Mouse (Mus musculus): ENCODE measurements at regions not wholly inside any gene's neighbourhood (a gene's known extent, or its start where the extent isn't known, plus 50 kb on each side); places are given as distances from the start of the nearest gene placed in this dataset.

DNA sequence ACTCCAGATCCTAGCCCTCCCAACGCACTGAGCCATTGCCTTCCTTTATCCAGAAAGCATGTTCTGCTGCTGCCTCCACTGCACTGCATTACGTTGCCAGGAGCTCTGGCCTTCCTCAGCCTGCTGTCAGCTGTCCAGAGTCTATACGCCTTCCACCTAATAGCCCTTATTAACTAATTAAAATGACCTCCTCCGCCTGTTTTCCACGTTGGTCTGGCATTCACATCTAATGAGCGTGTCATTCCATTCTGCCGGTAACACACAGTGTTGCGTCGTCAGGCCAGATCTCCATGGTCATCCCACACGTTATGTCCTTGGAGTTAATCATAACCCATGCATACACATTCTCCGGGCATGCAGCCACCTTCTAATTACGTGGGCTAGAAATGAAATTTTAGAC lies 56.7 kb upstream of the Med4 start:
- Histone ChIP-seq H3K4me1 (ENCODE audit: control insufficient read depth, insufficient read depth) (peaks cover 9% of the 10 kb centered on the region; the same call in 1 of the 2 replicates), H3K27ac (ENCODE audit: low read depth) (no peak overlapping the region), H3K27me3 (ENCODE audit: control insufficient read depth, insufficient read depth, low read length) (no peaks in the 10 kb centered on the region), H3K9me3 (replicated peaks; ENCODE audit: control insufficient read depth, low read length) (no peaks in the 10 kb centered on the region), H3K4me2 (ENCODE audit: low read depth, low read length) (no peak overlapping the region), H3K4me3 (ENCODE audit: low read depth, low read length) (no peak overlapping the region), H3K36me3 (replicated peaks; ENCODE audit: control insufficient read depth, insufficient read depth, low read length) (no peaks in the 10 kb centered on the region), H3K9ac (replicated peaks; ENCODE audit: low read depth, low read length) (no peak overlapping the region)
- ATAC-seq (ENCODE audit: insufficient read depth, low read depth) (no peak), DNase-seq (ENCODE audit: low spot score) (no peak)
- WGBS = 46% methylated on average over 12 of the region's 12 CpGs
- TF ChIP-seq CTCF (IDR thresholded peaks at IDR 0.05; ENCODE audit: low read depth) = no peak
- TF ChIP-seq EP300 (IDR thresholded peaks at IDR 0.05; ENCODE audit: low read depth) = no peak

- no peak overlapping the region for H3K4me2 ChIP-seq (ENCODE audit: low read depth, low read length)
- H3K4me1 ChIP-seq (ENCODE audit: control insufficient read depth, insufficient read depth) = peaks cover 9% of the 10 kb centered on the region; the same call in 1 of the 2 replicates
- DNase-seq (ENCODE audit: low spot score) (no peak), ATAC-seq (ENCODE audit: insufficient read depth, low read depth) (no peak)
- no peak overlapping the region for H3K9ac ChIP-seq (replicated peaks; ENCODE audit: low read depth, low read length)
- no peaks in the 10 kb centered on the region for H3K36me3 ChIP-seq (replicated peaks; ENCODE audit: control insufficient read depth, insufficient read depth, low read length)
- no peaks in the 10 kb centered on the region for H3K9me3 ChIP-seq (replicated peaks; ENCODE audit: control insufficient read depth, low read length)
- no peak overlapping the region for H3K27ac ChIP-seq (ENCODE audit: low read depth)
- no peaks in the 10 kb centered on the region for H3K27me3 ChIP-seq (ENCODE audit: control insufficient read depth, insufficient read depth, low read length)
- TF ChIP-seq EP300 (IDR thresholded peaks at IDR 0.05; ENCODE audit: low read depth) (no peak), CTCF (IDR thresholded peaks at IDR 0.05; ENCODE audit: low read depth) (no peak)
- H3K4me3 ChIP-seq (ENCODE audit: low read depth, low read length) = no peak overlapping the region
- 78% methylated on average over 7 of the region's 7 CpGs for WGBS
Observed at GRCm38 (mm10) chr14:73452321-73453082, 57.3 kb upstream of the Med4 start.

- DNase-seq (ENCODE audit: low spot score) = no peak
- no peak overlapping the region for H3K27ac ChIP-seq (ENCODE audit: low read depth)
Observed at GRCm38 (mm10) chr14:73451291-73452045, 58.4 kb upstream of the Med4 start.

GRCm38 (mm10) chr14:73449901-73450495 lies 59.8 kb upstream of the Med4 start:
- WGBS = 76% methylated on average over 6 of the region's 6 CpGs
- Histone ChIP-seq H3K9ac (replicated peaks; ENCODE audit: low read depth, low read length) (no peak overlapping the region), H3K27me3 (ENCODE audit: control insufficient read depth, insufficient read depth, low read length) (no peaks in the 10 kb centered on the region), H3K4me1 (ENCODE audit: control insufficient read depth, insufficient read depth) (peaks cover 9% of the 10 kb centered on the region; the same call in 1 of the 2 replicates), H3K36me3 (replicated peaks; ENCODE audit: control insufficient read depth, insufficient read depth, low read length) (no peaks in the 10 kb centered on the region), H3K27ac (ENCODE audit: low read depth) (no peak overlapping the region), H3K4me3 (ENCODE audit: low read depth, low read length) (no peak overlapping the region), H3K9me3 (replicated peaks; ENCODE audit: control insufficient read depth, low read length) (no peaks in the 10 kb centered on the region), H3K4me2 (ENCODE audit: low read depth, low read length) (no peak overlapping the region)
- TF ChIP-seq CTCF (IDR thresholded peaks at IDR 0.05; ENCODE audit: low read depth) = no peak
- no peak for TF ChIP-seq EP300 (IDR thresholded peaks at IDR 0.05; ENCODE audit: low read depth)
- ATAC-seq (ENCODE audit: insufficient read depth, low read depth) = no peak; the same call in 1 of the 2 replicates
- DNase-seq (ENCODE audit: low spot score) = no peak

More at GRCm38 (mm10) chr14:73451291-73452045, 58.4 kb upstream of the Med4 start:
- Histone ChIP-seq H3K4me1 (ENCODE audit: control insufficient read depth, insufficient read depth) (peaks cover 9% of the 10 kb centered on the region; the same call in 1 of the 2 replicates), H3K4me2 (ENCODE audit: low read depth, low read length) (no peak overlapping the region), H3K9me3 (replicated peaks; ENCODE audit: control insufficient read depth, low read length) (no peaks in the 10 kb centered on the region), H3K27me3 (ENCODE audit: control insufficient read depth, insufficient read depth, low read length) (no peaks in the 10 kb centered on the region), H3K4me3 (ENCODE audit: low read depth, low read length) (no peak overlapping the region), H3K36me3 (replicated peaks; ENCODE audit: control insufficient read depth, insufficient read depth, low read length) (no peaks in the 10 kb centered on the region), H3K9ac (replicated peaks; ENCODE audit: low read depth, low read length) (no peak overlapping the region)
- no peak for ATAC-seq (ENCODE audit: insufficient read depth, low read depth)
- TF ChIP-seq EP300 (IDR thresholded peaks at IDR 0.05; ENCODE audit: low read depth) = no peak
- no peak for TF ChIP-seq CTCF (IDR thresholded peaks at IDR 0.05; ENCODE audit: low read depth)
- 66% methylated on average over 9 of the region's 9 CpGs for WGBS

DNA sequence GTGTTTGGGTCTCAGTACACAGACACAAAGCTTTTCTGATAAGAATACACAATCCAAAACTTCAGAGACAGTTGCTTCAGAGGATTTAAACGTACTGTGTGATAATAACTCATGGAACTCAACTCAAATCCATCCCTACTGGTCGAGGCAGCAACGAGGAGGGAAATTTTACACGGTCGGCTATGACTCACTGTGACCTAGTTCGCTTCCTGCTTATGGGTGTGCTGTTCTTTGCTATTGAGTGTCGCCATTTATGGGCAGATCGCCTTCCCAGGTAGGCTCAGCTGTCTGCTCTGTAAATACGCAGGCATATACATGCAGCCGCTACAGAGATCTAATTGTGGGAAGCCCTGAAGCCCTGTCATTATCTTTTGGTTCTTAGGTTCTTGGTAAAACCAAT lies 60.7 kb upstream of the Med4 start:
- no peak overlapping the region for H3K4me3 ChIP-seq (ENCODE audit: low read depth, low read length)
- WGBS = 74% methylated on average over 10 of the region's 10 CpGs
- TF ChIP-seq CTCF (IDR thresholded peaks at IDR 0.05; ENCODE audit: low read depth) (no peak), EP300 (IDR thresholded peaks at IDR 0.05; ENCODE audit: low read depth) (no peak)

More for the DNA sequence above, 60.7 kb upstream of the Med4 start:
- DNase-seq (ENCODE audit: low spot score) (no peak), ATAC-seq (ENCODE audit: insufficient read depth, low read depth) (no peak)
- H3K9ac ChIP-seq (replicated peaks; ENCODE audit: low read depth, low read length) = no peak overlapping the region
- no peaks in the 10 kb centered on the region for H3K27me3 ChIP-seq (ENCODE audit: control insufficient read depth, insufficient read depth, low read length)
- H3K4me2 ChIP-seq (ENCODE audit: low read depth, low read length) = no peak overlapping the region
- no peaks in the 10 kb centered on the region for H3K36me3 ChIP-seq (replicated peaks; ENCODE audit: control insufficient read depth, insufficient read depth, low read length)
- H3K4me1 ChIP-seq (ENCODE audit: control insufficient read depth, insufficient read depth) = peaks cover 9% of the 10 kb centered on the region; the same call in 1 of the 2 replicates
- no peak overlapping the region for H3K27ac ChIP-seq (ENCODE audit: low read depth)
- H3K9me3 ChIP-seq (replicated peaks; ENCODE audit: control insufficient read depth, low read length) = no peaks in the 10 kb centered on the region

All from heart, postnatal 0 days (tissue).